Mouse (Mus musculus) kidney, adult 10 weeks (tissue): ENCODE data around the gene Etv1. TPM values are rescaled to one million over a fixed set of nuclear protein-coding genes. Genes with fewer than 3 reads are reported as not detected.

Source experiments
- polyA plus RNA-seq: library from polyadenylated mRNA; stranded (reverse); fragments of 350-450 nt; fragmentation: Illumina TruSeq; extraction: RNeasy Lipid Tissue Mini Kit (QIAGEN cat#74804); gene quantifications from one replicate; pipeline ENCODE4 v1.2.3, GENCODE M21; 2014; ENCODE audit warnings: low read depth, low replicate concordance

Etv1 gene
- 23.9 TPM for polyA plus RNA-seq

DNA sequence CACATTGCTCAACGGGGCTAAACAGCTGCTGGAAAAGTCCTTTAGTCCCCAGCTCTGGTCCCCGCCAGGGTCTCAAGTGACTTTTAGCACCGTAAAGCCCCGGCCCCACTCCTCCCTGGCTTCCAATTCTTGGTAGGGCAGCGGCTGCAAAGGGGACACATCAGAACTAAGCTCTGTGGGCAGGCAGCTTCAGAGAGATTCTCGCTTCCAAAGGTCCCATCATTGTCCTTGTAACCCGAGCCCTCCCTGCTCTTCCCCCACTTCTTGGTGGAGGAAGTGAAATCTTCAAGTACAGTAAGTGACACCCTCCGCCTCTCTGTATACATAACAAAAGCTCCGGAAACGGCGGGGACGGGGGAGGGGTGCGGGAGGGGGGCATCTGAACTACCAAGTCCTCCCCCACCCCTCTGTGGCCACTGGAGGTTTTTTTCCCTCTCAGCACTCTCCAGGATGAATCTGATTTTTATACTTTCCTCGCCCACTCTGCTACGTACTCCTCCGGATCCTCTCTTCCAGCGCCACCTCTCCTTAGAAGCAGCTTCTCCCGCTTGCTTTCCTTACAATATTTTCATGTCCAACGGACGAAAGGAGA lies at the start of gene Etv1:
Etv1 (plus strand) TSS at position 195 of the 592 bp plus-strand sequence.

